Mouse (Mus musculus) midbrain, postnatal 0 days (tissue): ENCODE measurements around the gene Vps37d. TPM values are rescaled to one million over a fixed set of nuclear protein-coding genes. Genes with fewer than 3 reads are reported as not detected.

Experiments used
- ATAC-seq: fragments of 200-750 bp; cut with Nextera tagmentation; 2 replicates; pipeline ENCODE4 v1.8.0; 2017; ENCODE audit warnings: moderate number of reproducible peaks, mild to moderate bottlenecking, moderate TSS enrichment, moderate library complexity; ENCODE audit not compliant: low FRiP score
- DNase-seq: peaks from one replicate; pipeline ENCODE4 v3.0.0-alpha.2; 2015; ENCODE audit warnings: low spot score
- H3K27ac ChIP-seq: fragments of 300-500 bp; sonication (generic); 2 replicates; pipeline ENCODE4 v1.5.1; 2014; ENCODE audit warnings: low read depth, mild to moderate bottlenecking, low read length, mixed read lengths
- H3K27me3 ChIP-seq: fragments of 300-500 bp; sonication (generic); 2 replicates; pipeline ENCODE4 v1.6.1; 2014; ENCODE audit warnings: low read length, control low read depth, mixed read lengths; ENCODE audit not compliant: insufficient read depth
- H3K36me3 ChIP-seq: fragments of 300-500 bp; sonication (generic); 2 replicates; pipeline ENCODE4 v1.6.1; 2014; ENCODE audit warnings: low read length, control low read depth, mixed read lengths; ENCODE audit not compliant: insufficient read depth
- H3K4me1 ChIP-seq: fragments of 300-500 bp; sonication (generic); 2 replicates; pipeline ENCODE4 v1.6.1; 2014; ENCODE audit warnings: mild to moderate bottlenecking, control low read depth, antibody characterized with exemption, low read length, mixed read lengths; ENCODE audit not compliant: insufficient read depth
- H3K4me2 ChIP-seq: fragments of 300-500 bp; sonication (generic); 2 replicates; pipeline ENCODE4 v1.6.1; 2014; ENCODE audit warnings: low read depth, mild to moderate bottlenecking, low read length, mixed read lengths; ENCODE audit not compliant: poor library complexity, severe bottlenecking
- H3K4me3 ChIP-seq: fragments of 300-500 bp; sonication (generic); 2 replicates; pipeline ENCODE4 v1.5.1; 2014; ENCODE audit warnings: low read depth, mild to moderate bottlenecking, low read length, moderate library complexity
- H3K9ac ChIP-seq: fragments of 300-500 bp; sonication (generic); replicated peaks from 2 replicates; pipeline ENCODE4 v1.6.1; 2014; ENCODE audit warnings: mild to moderate bottlenecking, low read length, moderate library complexity, mixed read lengths; ENCODE audit not compliant: poor library complexity, severe bottlenecking
- H3K9me3 ChIP-seq: fragments of 300-500 bp; sonication (generic); 2 replicates; pipeline ENCODE4 v1.6.1; 2016; ENCODE audit warnings: low read length, control low read depth
- CTCF ChIP-seq: IDR thresholded peaks from 2 replicates; pipeline ENCODE4 v1.5.1; 2016; ENCODE audit warnings: antibody characterized with exemption, mild to moderate bottlenecking
- WGBS: fragments of 180-500 bp; shearing (Covaris S2); extraction: QIAGEN DNeasy Blood & Tissue Kit; methylation state at CpG from one replicate; pipeline ENCODE4 v1.1.7; 2014; 5-methylcytosine and 5-hydroxymethylcytosine counted together
- polyA plus RNA-seq: library from polyadenylated mRNA; unstranded; fragments of >200 nt; fragmentation: Nextera tagmentation; extraction: Ambion mirVana; gene quantifications from 2 replicates; pipeline ENCODE4 v1.2.1, GENCODE M21; 2015
- total RNA-seq: library from RNA; depleted of rRNA; stranded (reverse); fragments of >200 nt; gene quantifications from 2 replicates; pipeline ENCODE4 v1.2.3, GENCODE M21; 2014

Gene Vps37d
- total and polyA plus RNA-seq, 2 experiments from 2014 or later: 32.0 to 95.4 TPM

GRCm38 (mm10) chr5:135113782-135114181, 35.7 kb upstream of the Vps37d start:
- no peak for TF ChIP-seq CTCF
- 85% methylated on average over 12 of the region's 12 CpGs for WGBS
- Histone ChIP-seq H3K27me3 (no peaks in the 10 kb centered on the region), H3K9ac (no peak overlapping the region), H3K36me3 (no peaks in the 10 kb centered on the region), H3K4me1 (no peaks in the 10 kb centered on the region), H3K9me3 (no peaks in the 10 kb centered on the region), H3K4me3 (no peak overlapping the region), H3K27ac (no peak overlapping the region), H3K4me2 (no peak overlapping the region)
- ATAC-seq: no peak
- DNase-seq: no peak

- ATAC-seq (no peak), DNase-seq (no peak)
- Histone ChIP-seq H3K4me2 (no peak overlapping the region), H3K27ac (no peak overlapping the region), H3K4me3 (no peak overlapping the region), H3K9me3 (no peaks in the 10 kb centered on the region), H3K27me3 (peaks cover 21% of the 10 kb centered on the region), H3K36me3 (no peaks in the 10 kb centered on the region), H3K4me1 (no peaks in the 10 kb centered on the region), H3K9ac (no peak overlapping the region)
- 56% methylated on average over 6 of the region's 6 CpGs for WGBS
- no peak for TF ChIP-seq CTCF
Observed at GRCm38 (mm10) chr5:135109976-135110375, 31.9 kb upstream of the Vps37d start.

GRCm38 (mm10) chr5:135109426-135109825, 31.4 kb upstream of the Vps37d start:
- Histone ChIP-seq H3K9me3 (no peaks in the 10 kb centered on the region), H3K27ac (no peak overlapping the region), H3K36me3 (no peaks in the 10 kb centered on the region), H3K4me2 (no peak overlapping the region), H3K9ac (no peak overlapping the region), H3K27me3 (peaks cover 21% of the 10 kb centered on the region), H3K4me3 (no peak overlapping the region), H3K4me1 (no peaks in the 10 kb centered on the region)
- ATAC-seq (no peak), DNase-seq (no peak)
- 93% methylated on average over 3 of the region's 3 CpGs for WGBS
- TF ChIP-seq CTCF: no peak

DNA sequence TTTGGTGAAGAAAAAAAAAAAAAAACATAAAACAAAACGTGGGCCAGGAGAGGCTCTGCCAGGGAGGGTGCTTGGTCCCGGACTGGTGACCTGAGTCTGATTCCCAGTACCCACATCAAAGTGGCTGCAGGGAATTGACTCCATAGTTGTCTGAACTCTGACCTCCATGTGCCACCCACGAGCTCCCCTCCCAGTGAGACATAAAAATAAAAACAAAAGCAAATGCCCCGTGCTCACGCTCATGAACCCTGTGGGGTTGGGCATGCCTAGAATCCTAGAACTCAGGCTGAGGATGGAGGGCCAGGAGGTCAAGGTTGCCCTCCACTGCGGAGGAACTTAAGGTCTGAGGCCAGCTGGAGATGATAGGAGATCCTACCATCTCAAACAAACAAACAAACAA, 31.0 kb upstream of the Vps37d start:
- H3K4me1 ChIP-seq: no peaks in the 10 kb centered on the region
- H3K4me3 ChIP-seq: no peak overlapping the region
- ATAC-seq (no peak), DNase-seq (no peak)
- no peak overlapping the region for H3K4me2 ChIP-seq
- peaks cover 21% of the 10 kb centered on the region for H3K27me3 ChIP-seq
- 64% methylated on average over 6 of the region's 6 CpGs for WGBS
- TF ChIP-seq CTCF: no peak
- H3K27ac ChIP-seq: no peak overlapping the region
- H3K36me3 ChIP-seq: no peaks in the 10 kb centered on the region
- H3K9ac ChIP-seq: no peak overlapping the region
- H3K9me3 ChIP-seq: no peaks in the 10 kb centered on the region

- Histone ChIP-seq H3K36me3 (no peaks in the 10 kb centered on the region), H3K27me3 (peaks cover 21% of the 10 kb centered on the region), H3K9ac (no peak overlapping the region), H3K27ac (no peak overlapping the region), H3K4me1 (no peaks in the 10 kb centered on the region), H3K4me2 (peak overlapping the region; percentile 15; the same call in 1 of the 2 replicates), H3K4me3 (no peak overlapping the region), H3K9me3 (no peaks in the 10 kb centered on the region)
- ATAC-seq (no peak), DNase-seq (peak; percentile 49)
- peak; percentile 65 for TF ChIP-seq CTCF
- 11% methylated on average over 40 of the region's 40 CpGs for WGBS
Observed at GRCm38 (mm10) chr5:135107521-135108501, 29.7 kb upstream of the Vps37d start.

DNA sequence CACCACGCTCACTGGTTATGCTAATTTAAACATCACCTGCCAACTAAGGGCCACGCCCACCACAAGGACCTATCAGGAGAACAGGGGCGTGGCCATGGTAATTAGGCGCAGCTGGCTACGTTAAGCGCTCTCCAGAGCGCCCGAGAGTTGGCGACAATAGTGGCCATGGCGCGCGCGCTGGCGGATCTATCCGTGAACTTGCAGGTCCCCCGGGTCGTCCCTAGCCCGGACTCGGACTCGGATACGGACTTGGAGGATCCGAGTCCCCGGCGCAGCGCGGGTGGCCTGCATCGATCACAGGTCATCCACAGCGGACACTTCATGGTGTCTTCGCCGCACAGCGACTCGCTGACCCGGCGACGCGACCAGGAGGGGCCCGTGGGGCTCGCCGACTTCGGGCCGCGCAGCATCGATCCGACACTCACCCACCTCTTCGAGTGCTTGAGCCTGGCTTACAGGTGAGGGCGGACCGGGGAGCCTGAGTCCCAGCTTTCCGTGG, 28.7 kb upstream of the Vps37d start:
- Histone ChIP-seq H3K9ac (no peak overlapping the region), H3K27ac (no peak overlapping the region), H3K9me3 (no peaks in the 10 kb centered on the region), H3K4me3 (peak overlapping the region; percentile 42), H3K4me1 (no peaks in the 10 kb centered on the region), H3K27me3 (peaks cover 21% of the 10 kb centered on the region), H3K36me3 (no peaks in the 10 kb centered on the region), H3K4me2 (peak overlapping the region; percentile 69)
- under 1% methylated on average over 44 of the region's 48 CpGs for WGBS
- ATAC-seq (peak; percentile 65), DNase-seq (peak; percentile 92)
- no peak for TF ChIP-seq CTCF
